Mouse (Mus musculus): Measurements from ENCODE around the gene Adm2. TPM values are rescaled to one million over a fixed set of nuclear protein-coding genes. Genes with fewer than 3 reads are reported as not detected.

Gene Adm2
- polyA plus RNA-seq (2015; fragmentation: Nextera tagmentation; extraction: Ambion mirVana) = 1.6 and 1.9 TPM in 2 replicates

DNA sequence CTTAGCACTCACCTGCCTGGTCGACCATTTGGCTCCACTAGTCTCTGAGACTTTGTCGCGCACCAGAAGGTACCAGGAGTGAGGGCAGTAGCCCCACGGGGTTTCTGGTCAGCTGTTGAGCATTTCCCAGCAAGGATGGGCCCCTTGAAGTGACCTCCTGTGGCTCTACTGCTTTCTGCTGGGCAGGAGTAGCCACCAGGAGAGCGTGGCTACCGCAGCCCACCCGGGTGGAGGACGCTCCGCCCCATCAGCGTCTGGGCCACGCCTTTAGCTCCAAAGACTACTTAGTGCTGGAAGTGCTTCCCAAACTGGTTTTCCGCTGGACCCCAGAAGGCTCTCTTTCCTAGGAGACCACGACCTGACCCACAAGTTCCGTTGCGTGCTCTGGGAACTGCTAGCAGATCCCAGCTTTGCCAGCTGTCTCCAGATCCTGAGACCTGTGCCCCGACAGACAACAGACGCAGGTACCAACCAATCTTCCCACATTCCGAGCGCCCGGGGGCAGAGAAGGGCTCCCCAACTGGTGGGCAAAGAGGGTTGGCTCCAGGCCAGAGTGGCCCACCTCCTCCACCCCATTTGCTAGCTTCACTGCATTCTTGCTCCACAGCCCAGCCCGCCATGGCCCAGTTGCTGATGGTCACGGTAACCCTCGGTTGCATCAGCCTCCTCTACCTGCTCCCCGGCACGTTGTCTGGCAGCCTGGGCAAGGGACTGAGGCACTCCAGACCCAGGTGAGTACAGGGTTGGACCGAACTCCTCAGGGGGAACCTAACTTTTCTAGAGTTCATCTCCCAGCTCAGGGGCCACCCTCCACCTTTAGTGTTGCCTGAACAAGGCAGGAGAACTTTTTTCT is at the start of gene Adm2:
Adm2 (plus strand) TSS at position 51 of the 853 bp plus-strand sequence.
- Histone ChIP-seq H3K4me3 (peak within 1 kb of the TSS; percentile 19), H3K9ac (no peak within 1 kb of the TSS), H3K4me2 (peak within 1 kb of the TSS; percentile 40), H3K4me1 (peaks cover 6% of the 10 kb centered on the region), H3K27ac (no peak within 1 kb of the TSS), H3K36me3 (no peaks in the 10 kb centered on the region), H3K27me3 (peaks cover 19% of the 10 kb centered on the region; the same call in 1 of the 2 replicates), H3K9me3 (no peaks in the 10 kb centered on the region)
- ATAC-seq (ENCODE audit: insufficient number of reproducible peaks, low FRiP score, low TSS enrichment, low read depth) = no peak
- WGBS = 9% methylated on average over 26 of the region's 26 CpGs

- 80% methylated on average over 3 of the region's 3 CpGs for WGBS
- Histone ChIP-seq H3K4me3 (no peak overlapping the region), H3K9me3 (no peaks in the 10 kb centered on the region), H3K27ac (no peak overlapping the region), H3K36me3 (peaks cover 74% of the 10 kb centered on the region), H3K9ac (no peak overlapping the region), H3K27me3 (no peaks in the 10 kb centered on the region), H3K4me2 (no peak overlapping the region), H3K4me1 (no peaks in the 10 kb centered on the region)
- ATAC-seq (ENCODE audit: insufficient number of reproducible peaks, low FRiP score, low TSS enrichment, low read depth) = no peak
Observed at GRCm38 (mm10) chr15:89275497-89275896, 47.0 kb upstream of the Adm2 start.

DNA sequence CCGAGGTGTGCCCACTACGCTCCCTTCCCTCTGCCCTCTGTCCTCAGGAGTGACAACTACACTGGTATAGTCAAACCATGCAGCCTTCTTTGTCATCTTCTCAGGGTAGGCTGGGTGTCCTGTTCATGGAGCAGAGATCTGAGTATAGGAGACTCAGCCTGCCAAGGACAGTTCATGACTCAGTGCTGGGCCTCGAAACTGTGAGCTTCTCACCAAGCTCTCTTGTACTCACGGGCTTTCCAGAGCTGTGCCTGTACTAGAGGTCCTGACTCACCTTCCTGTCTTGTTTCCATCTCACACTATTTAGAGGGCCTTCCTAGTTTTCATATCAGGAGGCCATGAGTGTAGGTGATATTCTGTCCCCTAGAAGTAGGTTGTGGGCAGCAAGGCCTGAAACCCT is 45.2 kb upstream of the Adm2 start:
- Histone ChIP-seq H3K27me3 (no peaks in the 10 kb centered on the region), H3K4me1 (no peaks in the 10 kb centered on the region), H3K4me2 (no peak overlapping the region), H3K4me3 (no peak overlapping the region), H3K27ac (no peak overlapping the region), H3K36me3 (peaks cover 86% of the 10 kb centered on the region), H3K9ac (no peak overlapping the region), H3K9me3 (no peaks in the 10 kb centered on the region)
- ATAC-seq (ENCODE audit: insufficient number of reproducible peaks, low FRiP score, low TSS enrichment, low read depth) = no peak
- WGBS = 92% methylated on average over 4 of the region's 4 CpGs

DNA sequence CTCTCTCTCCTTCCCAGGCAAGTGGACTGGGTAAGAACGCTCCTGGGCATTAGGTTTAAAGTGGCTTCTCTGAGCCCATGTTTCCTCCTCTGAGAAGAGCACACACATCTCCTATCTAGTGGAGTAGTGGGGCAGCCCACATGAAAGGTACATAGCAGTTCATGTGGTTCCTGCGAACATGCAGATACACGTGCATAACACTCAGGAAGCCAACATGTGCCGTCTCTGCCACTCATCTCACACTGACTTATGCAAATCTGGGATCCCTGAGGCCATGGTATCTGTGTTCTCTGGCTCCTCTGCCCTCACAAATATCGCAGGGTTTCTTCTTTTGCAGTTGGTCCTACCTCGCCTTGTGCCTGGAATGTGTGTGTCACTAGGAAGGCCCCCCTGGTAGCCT is 40.0 kb upstream of the Adm2 start:
- no peak overlapping the region for H3K4me2 ChIP-seq
- WGBS = 76% methylated on average over 6 of the region's 6 CpGs
- H3K4me1 ChIP-seq = no peaks in the 10 kb centered on the region
- no peaks in the 10 kb centered on the region for H3K27me3 ChIP-seq
- no peak overlapping the region for H3K9ac ChIP-seq
- ATAC-seq (ENCODE audit: insufficient number of reproducible peaks, low FRiP score, low TSS enrichment, low read depth) = no peak
- no peaks in the 10 kb centered on the region for H3K9me3 ChIP-seq
- peaks cover 89% of the 10 kb centered on the region for H3K36me3 ChIP-seq
- H3K4me3 ChIP-seq = no peak overlapping the region
- no peak overlapping the region for H3K27ac ChIP-seq

DNA sequence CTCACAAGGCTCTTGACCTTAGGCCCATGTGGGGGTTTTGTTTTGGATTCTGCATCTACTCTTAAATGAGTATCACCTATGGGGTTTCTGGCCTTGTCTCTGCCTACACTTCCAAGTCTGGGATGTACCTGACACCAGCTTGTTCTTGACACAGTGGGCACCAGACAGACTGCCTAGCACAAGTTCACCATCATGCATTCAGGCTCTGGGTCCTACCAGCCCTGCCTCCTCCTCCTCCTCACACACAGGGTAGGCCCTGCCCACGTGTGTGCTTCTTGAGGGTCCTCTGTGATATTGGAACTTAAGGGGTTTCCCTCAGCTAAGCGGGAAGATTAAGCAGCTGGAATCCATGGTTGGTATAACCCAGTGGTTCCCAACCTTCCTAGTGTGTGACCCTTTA is 38.4 kb upstream of the Adm2 start:
- no peak for ATAC-seq (ENCODE audit: insufficient number of reproducible peaks, low FRiP score, low TSS enrichment, low read depth)
- WGBS = 78% methylated on average over 2 of the region's 2 CpGs
- Histone ChIP-seq H3K4me3 (no peak overlapping the region), H3K27ac (no peak overlapping the region), H3K9ac (no peak overlapping the region), H3K36me3 (peaks cover 89% of the 10 kb centered on the region), H3K9me3 (no peaks in the 10 kb centered on the region), H3K4me1 (no peaks in the 10 kb centered on the region), H3K4me2 (no peak overlapping the region), H3K27me3 (no peaks in the 10 kb centered on the region)

GRCm38 (mm10) chr15:89285004-89285403 is 37.5 kb upstream of the Adm2 start:
- Histone ChIP-seq H3K4me1 (no peaks in the 10 kb centered on the region), H3K36me3 (peaks cover 89% of the 10 kb centered on the region), H3K27ac (no peak overlapping the region), H3K9ac (no peak overlapping the region), H3K27me3 (no peaks in the 10 kb centered on the region), H3K4me2 (no peak overlapping the region), H3K4me3 (no peak overlapping the region), H3K9me3 (no peaks in the 10 kb centered on the region)
- no peak for ATAC-seq (ENCODE audit: insufficient number of reproducible peaks, low FRiP score, low TSS enrichment, low read depth)

- no peak overlapping the region for H3K4me2 ChIP-seq
- no peaks in the 10 kb centered on the region for H3K27me3 ChIP-seq
- no peak overlapping the region for H3K27ac ChIP-seq
- no peak overlapping the region for H3K9ac ChIP-seq
- no peak for ATAC-seq (ENCODE audit: insufficient number of reproducible peaks, low FRiP score, low TSS enrichment, low read depth)
- peaks cover 89% of the 10 kb centered on the region for H3K36me3 ChIP-seq
- 88% methylated on average over 5 of the region's 5 CpGs for WGBS
- H3K4me1 ChIP-seq = no peaks in the 10 kb centered on the region
- no peak overlapping the region for H3K4me3 ChIP-seq
- H3K9me3 ChIP-seq = no peaks in the 10 kb centered on the region
Observed at GRCm38 (mm10) chr15:89285478-89285877, 37.0 kb upstream of the Adm2 start.

GRCm38 (mm10) chr15:89286114-89286513 is 36.4 kb upstream of the Adm2 start:
- H3K9me3 ChIP-seq = no peaks in the 10 kb centered on the region
- peaks cover 89% of the 10 kb centered on the region for H3K36me3 ChIP-seq
- H3K4me3 ChIP-seq = no peak overlapping the region
- WGBS = 73% methylated on average over 7 of the region's 7 CpGs
- no peaks in the 10 kb centered on the region for H3K4me1 ChIP-seq
- H3K27me3 ChIP-seq = no peaks in the 10 kb centered on the region
- no peak overlapping the region for H3K27ac ChIP-seq
- H3K9ac ChIP-seq = no peak overlapping the region
- ATAC-seq (ENCODE audit: insufficient number of reproducible peaks, low FRiP score, low TSS enrichment, low read depth) = no peak
- no peak overlapping the region for H3K4me2 ChIP-seq

- Histone ChIP-seq H3K9ac (no peak overlapping the region), H3K9me3 (no peaks in the 10 kb centered on the region), H3K27ac (no peak overlapping the region), H3K4me2 (no peak overlapping the region), H3K4me3 (no peak overlapping the region), H3K4me1 (no peaks in the 10 kb centered on the region), H3K36me3 (peaks cover 89% of the 10 kb centered on the region), H3K27me3 (no peaks in the 10 kb centered on the region)
- ATAC-seq (ENCODE audit: insufficient number of reproducible peaks, low FRiP score, low TSS enrichment, low read depth) = no peak
- WGBS = 80% methylated on average over 5 of the region's 5 CpGs
Observed at GRCm38 (mm10) chr15:89286582-89286981, 35.9 kb upstream of the Adm2 start.

- 86% methylated on average over 23 of the region's 23 CpGs for WGBS
- no peaks in the 10 kb centered on the region for H3K27me3 ChIP-seq
- H3K4me1 ChIP-seq = no peaks in the 10 kb centered on the region
- H3K4me2 ChIP-seq = no peak overlapping the region
- no peak overlapping the region for H3K4me3 ChIP-seq
- no peaks in the 10 kb centered on the region for H3K9me3 ChIP-seq
- no peak overlapping the region for H3K27ac ChIP-seq
- ATAC-seq (ENCODE audit: insufficient number of reproducible peaks, low FRiP score, low TSS enrichment, low read depth) = 0 out of 2 replicates have a peak, but pooled peaks have one; percentile 22
- no peak overlapping the region for H3K9ac ChIP-seq
- H3K36me3 ChIP-seq = peaks cover 88% of the 10 kb centered on the region
Observed at GRCm38 (mm10) chr15:89288227-89288767, 34.2 kb upstream of the Adm2 start.

DNA sequence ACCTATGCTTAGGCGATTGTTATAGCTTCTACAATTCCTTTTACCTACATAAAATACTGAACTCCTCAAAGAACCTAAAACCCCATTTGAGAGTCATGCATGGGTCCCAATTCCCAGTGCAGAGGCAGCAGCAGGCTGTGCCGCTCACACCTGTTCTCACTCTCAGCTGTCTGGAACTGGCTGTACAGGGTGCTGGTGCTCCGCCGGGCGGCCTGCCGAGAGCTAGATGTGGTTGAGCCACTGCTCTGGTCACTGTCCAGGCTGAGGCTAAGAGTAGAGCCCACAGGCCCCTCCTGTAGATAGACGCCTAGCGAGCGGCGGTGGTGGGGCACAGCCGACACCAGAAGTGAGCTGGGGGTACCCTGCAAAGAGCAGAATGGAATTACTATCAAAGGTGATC is 33.1 kb upstream of the Adm2 start:
- Histone ChIP-seq H3K9me3 (no peaks in the 10 kb centered on the region), H3K27ac (no peak overlapping the region), H3K36me3 (peaks cover 89% of the 10 kb centered on the region), H3K4me3 (no peak overlapping the region), H3K27me3 (no peaks in the 10 kb centered on the region), H3K4me1 (no peaks in the 10 kb centered on the region), H3K4me2 (no peak overlapping the region), H3K9ac (no peak overlapping the region)
- no peak for ATAC-seq (ENCODE audit: insufficient number of reproducible peaks, low FRiP score, low TSS enrichment, low read depth)
- WGBS = 96% methylated on average over 11 of the region's 11 CpGs

DNA sequence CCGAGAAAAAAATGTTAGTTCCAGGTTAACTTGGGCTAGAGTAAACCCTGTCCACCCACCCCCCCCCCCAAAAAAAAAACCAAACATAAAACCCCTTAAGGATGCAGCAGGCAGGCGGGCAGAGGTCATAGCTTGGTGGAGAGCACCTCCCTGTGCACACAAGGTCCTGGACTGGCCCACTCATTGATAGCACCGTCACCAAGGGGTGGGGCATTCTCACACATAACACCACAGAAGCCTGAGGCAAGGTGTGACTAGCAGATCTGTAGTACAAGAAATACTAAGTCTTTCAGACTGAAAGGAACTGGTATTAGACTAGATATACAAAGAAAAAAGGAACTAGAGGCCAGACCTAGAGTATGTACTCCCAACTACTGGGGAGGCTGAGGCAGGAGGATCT is 31.0 kb upstream of the Adm2 start:
- no peak for ATAC-seq (ENCODE audit: insufficient number of reproducible peaks, low FRiP score, low TSS enrichment, low read depth)
- Histone ChIP-seq H3K36me3 (peaks cover 94% of the 10 kb centered on the region), H3K4me1 (no peaks in the 10 kb centered on the region), H3K27ac (no peak overlapping the region), H3K27me3 (no peaks in the 10 kb centered on the region), H3K4me3 (no peak overlapping the region), H3K4me2 (no peak overlapping the region), H3K9ac (no peak overlapping the region), H3K9me3 (no peaks in the 10 kb centered on the region)
- 63% methylated on average over 3 of the region's 3 CpGs for WGBS

Data from limb, embryonic 15.5 days (tissue).